Mouse (Mus musculus): ENCODE results near the gene Rab1a.

DNA sequence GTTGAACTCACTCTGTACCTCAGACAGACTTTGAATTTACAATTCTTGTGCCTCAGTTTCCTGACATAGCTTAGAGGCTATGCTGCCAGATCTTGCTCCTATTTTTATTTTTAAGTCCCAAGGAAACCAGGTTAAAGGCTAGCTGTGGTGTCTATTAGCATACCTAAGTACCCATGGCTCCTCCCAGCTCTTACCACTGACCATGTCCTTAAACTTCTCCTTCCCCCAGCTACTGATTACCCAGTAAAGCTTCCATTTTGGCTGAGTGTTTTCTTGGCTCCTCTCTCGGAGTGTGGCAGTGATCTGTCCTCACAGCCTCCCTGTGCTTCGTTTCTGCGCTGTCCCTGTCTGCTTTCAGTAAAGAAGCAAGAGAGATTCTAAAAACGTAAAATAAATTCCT is 35.2 kb upstream of the Rab1a start:
- TF ChIP-seq CTCF (IDR thresholded peaks at IDR 0.05; ENCODE audit: low read depth, low read length) (no peak), GATA1 (IDR thresholded peaks at IDR 0.05; ENCODE audit: borderline replicate concordance, low read length) (no peak)
